Mouse (Mus musculus) heart, embryonic 11.5 days (tissue): ENCODE measurements at regions not wholly inside any gene's neighbourhood (a gene's known extent, or its start where the extent isn't known, plus 50 kb on each side); places are given as distances from the start of the nearest gene placed in this dataset.

Source experiments
- ATAC-seq: fragments of 200-750 bp; cut with Nextera tagmentation; replicated peaks from 2 replicates; pipeline ENCODE4 v1.8.0; 2017; ENCODE audit warnings: moderate library complexity; ENCODE audit not compliant: insufficient number of reproducible peaks, low FRiP score, low TSS enrichment
- H3K27ac ChIP-seq: fragments of 300-500 bp; sonication (generic); 2 replicates; pipeline ENCODE4 v1.5.1; 2014; ENCODE audit warnings: mild to moderate bottlenecking, low read depth, low read length
- H3K27me3 ChIP-seq: fragments of 300-500 bp; sonication (generic); 2 replicates; pipeline ENCODE4 v1.6.1; 2014; ENCODE audit warnings: mild to moderate bottlenecking, low read length, mixed read lengths; ENCODE audit not compliant: control insufficient read depth, insufficient read depth
- H3K36me3 ChIP-seq: fragments of 300-500 bp; sonication (generic); 2 replicates; pipeline ENCODE4 v1.6.1; 2014; ENCODE audit warnings: mild to moderate bottlenecking, low read length, moderate library complexity, mixed read lengths; ENCODE audit not compliant: control insufficient read depth, insufficient read depth
- H3K4me1 ChIP-seq: fragments of 300-500 bp; sonication (generic); 2 replicates; pipeline ENCODE4 v1.6.1; 2014; ENCODE audit warnings: low read length; ENCODE audit not compliant: control insufficient read depth, insufficient read depth
- H3K4me2 ChIP-seq: fragments of 300-500 bp; sonication (generic); 2 replicates; pipeline ENCODE4 v1.6.1; 2014; ENCODE audit warnings: mild to moderate bottlenecking, moderate library complexity
- H3K4me3 ChIP-seq: fragments of 300-500 bp; sonication (generic); 2 replicates; pipeline ENCODE4 v1.5.1; 2014; ENCODE audit warnings: low read depth, low read length
- H3K9ac ChIP-seq: fragments of 300-500 bp; sonication (generic); 2 replicates; pipeline ENCODE4 v1.6.1; 2014; ENCODE audit warnings: mild to moderate bottlenecking, low read depth, low read length, moderate library complexity
- H3K9me3 ChIP-seq: fragments of 300-500 bp; sonication (generic); replicated peaks from 2 replicates; pipeline ENCODE4 v1.6.1; 2016; ENCODE audit warnings: low read length; ENCODE audit not compliant: control insufficient read depth
- WGBS: fragments of 180-500 bp; shearing (Covaris S2); extraction: QIAGEN DNeasy Blood & Tissue Kit; methylation state at CpG from one replicate; pipeline ENCODE4 v1.1.7; 2014; ENCODE audit not compliant: insufficient replicate concordance; 5-methylcytosine and 5-hydroxymethylcytosine counted together

DNA sequence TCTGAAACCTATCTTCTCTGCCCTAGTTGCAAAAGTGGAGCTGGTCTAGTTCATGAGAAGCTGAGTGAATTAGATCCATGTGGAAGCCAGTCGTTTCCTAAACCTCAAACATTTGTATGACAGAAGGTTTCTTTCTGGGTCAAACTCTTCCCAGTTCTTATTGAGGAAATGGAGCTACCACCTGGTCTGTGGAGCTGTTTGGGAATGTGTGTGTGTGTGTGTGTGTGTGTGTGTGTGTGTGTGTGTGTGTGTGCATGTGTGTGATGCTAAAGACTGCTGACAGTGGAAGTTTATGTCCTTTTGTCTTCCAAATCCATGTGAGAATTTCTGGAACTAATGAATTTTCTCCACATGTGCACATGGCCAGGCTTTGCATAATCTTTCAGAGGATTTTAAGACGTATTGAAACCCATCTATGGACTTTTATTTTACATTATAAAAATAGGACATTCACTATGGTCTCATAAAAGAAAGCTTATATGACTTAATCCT lies 324.9 kb upstream of the Nr2f1 start:
- Histone ChIP-seq H3K27me3 (no peaks in the 10 kb centered on the region), H3K9me3 (no peaks in the 10 kb centered on the region), H3K4me3 (no peak overlapping the region), H3K36me3 (no peaks in the 10 kb centered on the region), H3K27ac (no peak overlapping the region), H3K9ac (no peak overlapping the region), H3K4me1 (no peaks in the 10 kb centered on the region), H3K4me2 (no peak overlapping the region)
- ATAC-seq: no peak
- 60% methylated on average over 2 of the region's 2 CpGs for WGBS

- no peak overlapping the region for H3K27ac ChIP-seq
- H3K9ac ChIP-seq: no peak overlapping the region
- no peak overlapping the region for H3K4me3 ChIP-seq
- no peaks in the 10 kb centered on the region for H3K36me3 ChIP-seq
- H3K4me1 ChIP-seq: no peaks in the 10 kb centered on the region
- 73% methylated on average over 1 of the region's 1 CpGs for WGBS
- no peak for ATAC-seq
- no peaks in the 10 kb centered on the region for H3K9me3 ChIP-seq
- H3K27me3 ChIP-seq: no peaks in the 10 kb centered on the region
- no peak overlapping the region for H3K4me2 ChIP-seq
These were observed 321.2 kb upstream of the Nr2f1 start for GRCm38 (mm10) chr13:78520771-78521170.

- 74% methylated on average over 3 of the region's 3 CpGs for WGBS
These were observed 320.6 kb upstream of the Nr2f1 start for GRCm38 (mm10) chr13:78520186-78520585.

GRCm38 (mm10) chr13:78500551-78500950 lies 301.0 kb upstream of the Nr2f1 start:
- no peaks in the 10 kb centered on the region for H3K27me3 ChIP-seq
- no peaks in the 10 kb centered on the region for H3K36me3 ChIP-seq
- H3K9me3 ChIP-seq: no peaks in the 10 kb centered on the region
- WGBS: 84% methylated on average over 7 of the region's 7 CpGs
- no peak overlapping the region for H3K9ac ChIP-seq
- H3K4me3 ChIP-seq: no peak overlapping the region
- H3K27ac ChIP-seq: no peak overlapping the region
- H3K4me1 ChIP-seq: no peaks in the 10 kb centered on the region
- H3K4me2 ChIP-seq: no peak overlapping the region
- ATAC-seq: no peak

More at GRCm38 (mm10) chr13:78520186-78520585, 320.6 kb upstream of the Nr2f1 start:
- no peaks in the 10 kb centered on the region for H3K9me3 ChIP-seq
- H3K4me3 ChIP-seq: no peak overlapping the region
- H3K27ac ChIP-seq: no peak overlapping the region
- H3K36me3 ChIP-seq: no peaks in the 10 kb centered on the region
- no peak overlapping the region for H3K4me2 ChIP-seq
- ATAC-seq: no peak
- H3K27me3 ChIP-seq: no peaks in the 10 kb centered on the region
- no peak overlapping the region for H3K9ac ChIP-seq
- H3K4me1 ChIP-seq: no peaks in the 10 kb centered on the region

- no peak overlapping the region for H3K4me2 ChIP-seq
- no peak for ATAC-seq
- no peaks in the 10 kb centered on the region for H3K4me1 ChIP-seq
- H3K36me3 ChIP-seq: no peaks in the 10 kb centered on the region
- no peak overlapping the region for H3K9ac ChIP-seq
- H3K27ac ChIP-seq: 0 out of 2 replicates have a peak overlapping the region, but pooled peaks have one; percentile 59
- 45% methylated on average over 2 of the region's 2 CpGs for WGBS
- no peaks in the 10 kb centered on the region for H3K27me3 ChIP-seq
- no peaks in the 10 kb centered on the region for H3K9me3 ChIP-seq
- no peak overlapping the region for H3K4me3 ChIP-seq
These were observed 284.3 kb upstream of the Nr2f1 start for GRCm38 (mm10) chr13:78483760-78484357.

DNA sequence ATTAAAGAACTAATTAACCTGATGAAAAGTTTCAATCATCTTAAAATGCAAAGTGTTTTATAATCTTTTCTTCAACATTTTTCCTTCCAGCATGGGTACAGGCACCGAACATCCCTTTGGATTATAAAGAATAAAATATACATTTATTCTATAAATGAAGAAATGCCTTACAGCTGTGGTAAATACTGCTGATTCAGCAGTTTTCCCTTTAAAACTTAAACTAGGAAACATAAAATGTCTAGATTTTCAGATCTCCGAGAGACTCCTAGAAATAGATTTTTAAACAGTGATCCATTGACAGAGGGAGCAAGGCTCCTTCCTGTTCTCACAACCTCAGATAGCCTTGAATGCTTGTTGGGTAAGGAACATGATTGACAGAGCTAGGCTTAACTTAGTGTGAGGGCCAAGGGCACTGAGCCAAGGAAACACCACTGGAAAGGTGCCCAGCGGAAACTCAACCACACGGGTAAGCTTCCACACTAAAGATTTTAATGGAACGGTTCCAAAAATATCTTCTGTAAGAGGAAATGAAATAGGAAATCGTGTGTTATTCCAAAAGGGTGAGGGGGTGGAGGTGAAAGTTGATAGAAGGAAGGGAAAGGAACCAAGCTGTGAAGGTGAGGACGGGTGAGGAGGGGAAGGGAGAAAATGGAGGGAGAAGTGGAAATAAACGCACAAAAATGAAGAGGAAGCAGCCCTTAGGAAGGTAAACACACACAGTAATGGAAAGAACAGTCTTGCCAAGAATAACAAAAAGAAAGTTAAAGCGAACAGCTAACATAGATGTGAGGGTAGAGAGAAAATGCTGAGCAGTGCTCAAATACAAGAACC lies 283.6 kb upstream of the Nr2f1 start:
- Histone ChIP-seq H3K4me3 (no peak overlapping the region), H3K27ac (0 out of 2 replicates have a peak overlapping the region, but pooled peaks have one; percentile 59), H3K27me3 (no peaks in the 10 kb centered on the region), H3K9me3 (no peaks in the 10 kb centered on the region), H3K4me1 (no peaks in the 10 kb centered on the region), H3K9ac (no peak overlapping the region), H3K4me2 (no peak overlapping the region), H3K36me3 (no peaks in the 10 kb centered on the region)
- ATAC-seq: peak; percentile 89
- WGBS: 47% methylated on average over 9 of the region's 9 CpGs

DNA sequence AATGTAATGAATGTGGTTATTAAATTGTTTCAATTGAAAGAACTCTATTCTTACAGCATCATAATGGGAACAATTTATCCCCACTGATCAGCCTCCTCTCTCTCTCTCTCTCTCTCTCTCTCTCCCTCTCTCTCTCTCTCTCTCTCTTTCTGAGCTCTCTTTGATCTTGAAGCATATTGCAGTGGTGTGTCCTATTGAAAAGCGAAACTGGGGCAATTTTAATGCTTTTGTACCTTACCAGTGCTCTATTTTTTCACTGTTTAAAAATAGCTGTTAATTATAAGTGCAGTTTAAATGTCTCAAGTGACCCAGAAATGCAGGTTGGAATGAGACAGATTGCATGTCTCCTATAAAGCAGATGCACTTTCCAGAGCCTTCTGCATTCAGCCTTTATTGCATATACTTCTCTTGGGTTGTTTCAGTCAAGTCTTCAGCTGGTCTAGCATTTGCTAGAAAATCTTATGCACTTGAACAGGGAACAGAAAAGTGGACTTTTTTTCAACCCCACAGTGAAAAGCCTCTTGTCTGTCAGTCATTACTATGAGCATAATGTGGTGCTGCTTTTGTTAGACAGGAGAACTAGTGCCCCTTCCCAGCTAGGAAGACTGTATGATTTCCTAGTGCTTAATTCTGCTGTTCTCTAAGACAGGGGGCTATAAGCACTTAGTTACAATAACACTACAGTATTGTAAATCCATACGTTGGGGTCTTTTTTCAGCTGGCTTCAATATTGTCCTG lies 251.9 kb upstream of the Nr2f1 start:
- 78% methylated on average over 2 of the region's 2 CpGs for WGBS
- Histone ChIP-seq H3K27ac (no peak overlapping the region), H3K9me3 (no peaks in the 10 kb centered on the region), H3K9ac (no peak overlapping the region), H3K4me3 (no peak overlapping the region), H3K27me3 (no peaks in the 10 kb centered on the region), H3K4me1 (no peaks in the 10 kb centered on the region; the same call in 1 of the 2 replicates), H3K4me2 (no peak overlapping the region), H3K36me3 (no peaks in the 10 kb centered on the region)
- ATAC-seq: no peak

DNA sequence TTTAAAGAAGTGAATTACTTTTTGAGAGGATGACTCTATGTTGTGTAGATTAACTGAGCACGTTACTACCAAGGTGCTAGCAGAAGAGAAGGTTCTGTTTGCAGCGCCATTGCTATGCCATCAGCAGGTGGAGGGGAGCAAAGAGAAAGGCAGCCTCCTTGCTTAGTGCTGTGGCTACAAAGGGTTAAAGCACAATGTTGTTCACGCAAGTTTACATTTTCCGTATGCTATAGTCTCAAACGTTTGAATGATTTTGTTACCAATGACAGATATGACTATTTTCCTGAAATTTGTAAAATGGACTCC lies 247.1 kb upstream of the Nr2f1 start:
- ATAC-seq: no peak
- H3K4me2 ChIP-seq: no peak overlapping the region
- no peaks in the 10 kb centered on the region for H3K36me3 ChIP-seq
- no peaks in the 10 kb centered on the region for H3K9me3 ChIP-seq
- WGBS: 77% methylated on average over 5 of the region's 5 CpGs
- no peaks in the 10 kb centered on the region; the same call in 1 of the 2 replicates for H3K4me1 ChIP-seq
- H3K4me3 ChIP-seq: no peak overlapping the region
- no peaks in the 10 kb centered on the region for H3K27me3 ChIP-seq
- no peak overlapping the region for H3K9ac ChIP-seq
- H3K27ac ChIP-seq: no peak overlapping the region
